ENCODE assay signal across 8 mouse cellular contexts in genomic region chr11:50236540-50236936, GRCm38 (mm10). TPM values are rescaled to one million over a fixed set of nuclear protein-coding genes. Genes with fewer than 3 reads are reported as not detected.
DNase-seq lines count a peak whose midpoint lies in the region; ATAC-seq lines count a peak whose summit lies in the region.

No protein-coding gene starts in this region.

- intact Hi-C loops in left cerebral cortex, postnatal 14 days (cut with DNase I) = loop anchor here (5.0 kb wide), 2 partner anchors 56 to 126 kb away; partner anchors contain the start of gene Maml1

- H3K36me3 ChIP-seq in hindbrain, embryonic 15.5 days = peaks cover 38% of the 10 kb centered on the region

- peaks cover 19% of the 10 kb centered on the region for H3K4me1 ChIP-seq in hindbrain, embryonic 15.5 days (replicated peaks)

- peak overlapping the region; percentile 32; the same call in 1 of the 2 replicates for H3K27ac ChIP-seq in hindbrain, embryonic 15.5 days (replicated peaks)

- peak overlapping the region; percentile 48 for H3K9ac ChIP-seq in hindbrain, embryonic 15.5 days

- DNase-seq in cerebellum, postnatal 4 days (ENCODE audit: low spot score in 2 of 2) = peak; percentile 58 to 76
- DNase-seq in gastrocnemius, adult 18-20 months (ENCODE audit: low spot score) = peak; percentile 89
- DNase-seq in left cerebral cortex, postnatal 14 days (ENCODE audit: low spot score in 2 of 2) = peak; percentile 83 to 85
- peak; percentile 67 to 74 for DNase-seq in right cerebral cortex, adult 2 months (ENCODE audit: low spot score in 2 of 2)
- peak; percentile 74 for DNase-seq in urinary bladder, adult 2 months (ENCODE audit: low spot score)

- no peaks in the 10 kb centered on the region for H3K27me3 ChIP-seq in hindbrain, embryonic 15.5 days

- peak; percentile 91 for ATAC-seq in activated CD4-positive, CD25-positive, alpha-beta regulatory T cell, adult 4 months
- peak; percentile 89 for ATAC-seq in hindbrain, embryonic 15.5 days (ENCODE audit: low FRiP score, low read depth)
- ATAC-seq in megakaryocyte progenitor cell, adult 5-6 weeks (replicated peaks; ENCODE audit: poor library complexity) = peak; percentile 63

- no peaks in the 10 kb centered on the region for H3K9me3 ChIP-seq in hindbrain, embryonic 15.5 days

- peak overlapping the region; percentile 96 for H3K4me2 ChIP-seq in hindbrain, embryonic 15.5 days

- H3K4me3 ChIP-seq in hindbrain, embryonic 15.5 days = peak overlapping the region; percentile 61

- WGBS in hindbrain, embryonic 15.5 days = under 1% methylated on average over 26 of the region's 27 CpGs

RNA-seq across cellular contexts. Expression of gene Ltc4s, which starts 1.9 kb away (rescaled TPM):
- not detected for polyA plus RNA-seq in activated CD4-positive, CD25-positive, alpha-beta regulatory T cell, adult 4 months (2017; shearing (Covaris generic))
- 1 to 10 TPM in 1 of 2 experiments, under 1 TPM in 1; 0.89 to 2.7 TPM for total RNA-seq in gastrocnemius, adult 18-20 months (2021)
- 2.3 and 2.9 TPM in 2 replicates for polyA plus RNA-seq in hindbrain, embryonic 15.5 days (2015; fragmentation: Nextera tagmentation; extraction: Ambion mirVana)
- total RNA-seq in left cerebral cortex, postnatal 14 days (2021) = 10 to 100 TPM; 11.4 to 11.6 TPM
- total RNA-seq in megakaryocyte progenitor cell, adult 5-6 weeks (2015) = 0.74 and 1.1 TPM in 2 replicates
- 1.4 TPM in 1 of 2 replicates, not detected in the other for total RNA-seq in megakaryocyte progenitor cell, adult 5-6 weeks (2017)
- 16.8 and 36.1 TPM in 2 replicates for polyA plus RNA-seq in urinary bladder, adult 2 months (2012; rRNA removed)

RNA-seq across cellular contexts. Expression of gene Mgat4b, which starts 25.8 kb away (rescaled TPM):
- polyA plus RNA-seq in activated CD4-positive, CD25-positive, alpha-beta regulatory T cell, adult 4 months (2017; shearing (Covaris generic)) = 1 to 10 TPM; 1.0 to 1.2 TPM
- total RNA-seq in gastrocnemius, adult 18-20 months (2021) = 10 to 100 TPM; 38.3 to 39.1 TPM
- polyA plus RNA-seq in hindbrain, embryonic 15.5 days (2015; fragmentation: Nextera tagmentation; extraction: Ambion mirVana) = 58.1 and 69.2 TPM in 2 replicates
- 100 to 1,000 TPM in 1 of 2 experiments, 10 to 100 TPM in 1; 97.3 to 100 TPM for total RNA-seq in left cerebral cortex, postnatal 14 days (2021)
- 17.4 and 18.9 TPM in 2 replicates for total RNA-seq in megakaryocyte progenitor cell, adult 5-6 weeks (2015)
- total RNA-seq in megakaryocyte progenitor cell, adult 5-6 weeks (2017) = 10.8 and 16.2 TPM in 2 replicates
- polyA plus RNA-seq in urinary bladder, adult 2 months (2012; rRNA removed) = 47.4 and 54.3 TPM in 2 replicates

RNA-seq across cellular contexts. Expression of gene Sqstm1, which starts 25.9 kb away (rescaled TPM):
- 10 to 100 TPM; 51.8 to 58.9 TPM for polyA plus RNA-seq in activated CD4-positive, CD25-positive, alpha-beta regulatory T cell, adult 4 months (2017; shearing (Covaris generic))
- total RNA-seq in gastrocnemius, adult 18-20 months (2021) = 100 to 1,000 TPM; 521 to 604 TPM
- polyA plus RNA-seq in hindbrain, embryonic 15.5 days (2015; fragmentation: Nextera tagmentation; extraction: Ambion mirVana) = 422 TPM in 2 replicates
- total RNA-seq in left cerebral cortex, postnatal 14 days (2021) = 100 to 1,000 TPM; 394 to 430 TPM
- total RNA-seq in megakaryocyte progenitor cell, adult 5-6 weeks (2015) = 42.7 and 49.3 TPM in 2 replicates
- 207 and 220 TPM in 2 replicates for total RNA-seq in megakaryocyte progenitor cell, adult 5-6 weeks (2017)
- 317 and 373 TPM in 2 replicates for polyA plus RNA-seq in urinary bladder, adult 2 months (2012; rRNA removed)

RNA-seq across cellular contexts. Expression of gene Maml1, which starts 55.6 kb away (rescaled TPM):
- polyA plus RNA-seq in activated CD4-positive, CD25-positive, alpha-beta regulatory T cell, adult 4 months (2017; shearing (Covaris generic)) = 1 to 10 TPM; 4.0 to 5.5 TPM
- 1 to 10 TPM; 4.9 to 7.4 TPM for total RNA-seq in gastrocnemius, adult 18-20 months (2021)
- 3.2 and 3.6 TPM in 2 replicates for polyA plus RNA-seq in hindbrain, embryonic 15.5 days (2015; fragmentation: Nextera tagmentation; extraction: Ambion mirVana)
- total RNA-seq in left cerebral cortex, postnatal 14 days (2021) = 1 to 10 TPM; 8.8 to 8.9 TPM
- total RNA-seq in megakaryocyte progenitor cell, adult 5-6 weeks (2015) = 14.2 and 15.9 TPM in 2 replicates
- 4.1 and 4.2 TPM in 2 replicates for total RNA-seq in megakaryocyte progenitor cell, adult 5-6 weeks (2017)
- polyA plus RNA-seq in urinary bladder, adult 2 months (2012; rRNA removed) = 12.2 and 15.2 TPM in 2 replicates

Comparison
In these comparisons a context has a peak if more than half of its experiments do, and no peak if none do; other contexts are left out.
1. Peak in every context shown above with its lines: DNase-seq, ATAC-seq, H3K4me3 ChIP-seq and H3K27ac ChIP-seq.